Mouse (Mus musculus): Measurements from ENCODE around the gene Parl. TPM values are rescaled to one million over a fixed set of nuclear protein-coding genes. Genes with fewer than 3 reads are reported as not detected.

Gene Parl
- 10 to 100 TPM; 57.8 to 67.6 TPM for total RNA-seq (2021)
- long read RNA-seq, experiment 1, transcript Parl-201 (10 exons, 1,348 nt) = major isoform, 27 of 31 reads
- long read RNA-seq, experiment 1, partial matches to known transcripts = 2 of 31 reads
- long read RNA-seq, experiment 1, other reads (novel, unspliced or antisense) = 2 of 31 reads
- long read RNA-seq, experiment 2, transcript Parl-201 (10 exons, 1,348 nt) = major isoform, 45 of 60 reads
- long read RNA-seq, experiment 2, partial matches to known transcripts = 2 of 60 reads
- long read RNA-seq, experiment 2, other reads (novel, unspliced or antisense) = 11 of 60 reads

DNA sequence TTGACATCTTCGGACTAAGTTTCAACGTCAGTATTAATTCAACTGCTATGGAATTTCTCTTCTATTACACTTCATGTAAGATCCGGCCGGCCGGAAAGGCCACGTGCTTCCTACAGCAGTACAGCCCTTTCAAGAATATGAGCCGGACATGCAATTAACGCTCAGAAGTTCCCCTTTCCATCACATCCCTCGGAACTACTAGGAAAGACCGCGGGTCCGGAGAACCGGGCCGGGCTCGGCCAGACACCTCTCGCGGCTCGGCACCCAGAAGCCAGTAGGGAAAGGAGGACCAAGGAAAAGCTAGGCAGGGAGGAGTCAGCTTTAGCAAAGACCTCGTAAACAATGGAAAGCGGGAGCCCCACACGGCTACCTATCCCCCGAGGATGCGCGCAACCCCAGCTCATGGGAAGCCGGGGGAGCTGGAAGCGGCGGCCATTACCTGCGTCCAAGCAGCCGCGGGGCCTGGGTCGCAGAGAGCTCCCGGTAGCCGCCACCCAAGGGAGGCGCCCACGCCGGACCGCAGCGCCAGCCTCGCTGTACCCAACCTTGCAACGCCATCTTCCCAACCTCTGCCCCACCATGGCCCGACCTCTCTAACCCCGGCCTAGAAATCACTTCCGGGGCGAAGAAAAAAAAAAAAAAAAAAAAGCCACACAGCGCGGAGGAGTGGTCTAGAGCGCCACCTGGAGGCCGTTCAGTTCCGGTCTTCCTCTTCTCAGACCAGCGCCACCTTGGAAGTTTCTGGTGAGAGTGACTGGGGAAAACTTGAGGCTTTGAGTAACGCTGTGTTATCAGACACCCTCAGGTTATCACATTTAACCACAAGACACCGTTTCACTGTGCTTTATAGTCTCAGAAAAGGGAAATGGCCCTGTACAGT, at the start of gene Parl:
Gene Parl, minus strand, starts transcription at position 618 of the 880 bp plus-strand sequence.
- peak; percentile 73 to 83 for DNase-seq (ENCODE audit: low spot score in 2 of 2)

DNA sequence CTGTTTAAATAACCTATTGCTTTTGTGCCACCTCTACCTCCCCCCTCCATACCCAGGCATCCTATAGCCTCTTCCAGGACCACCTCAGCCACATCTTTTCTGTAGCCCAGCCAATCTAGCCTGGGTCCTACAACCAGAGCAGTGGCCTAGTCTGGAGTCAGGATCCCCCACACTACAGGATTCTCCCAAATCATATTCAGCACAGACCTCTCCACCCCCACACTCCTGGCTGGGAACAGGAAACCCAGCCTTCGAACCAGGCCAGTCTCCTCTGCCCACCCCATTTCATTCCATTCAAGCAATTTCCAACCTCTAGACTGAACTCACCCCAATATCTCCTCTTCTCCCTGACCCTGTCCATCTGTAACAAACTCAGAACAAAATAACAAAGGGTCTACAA, 43.3 kb upstream of the Parl start:
- DNase-seq (ENCODE audit: low spot score in 2 of 2) = no peak

DNA sequence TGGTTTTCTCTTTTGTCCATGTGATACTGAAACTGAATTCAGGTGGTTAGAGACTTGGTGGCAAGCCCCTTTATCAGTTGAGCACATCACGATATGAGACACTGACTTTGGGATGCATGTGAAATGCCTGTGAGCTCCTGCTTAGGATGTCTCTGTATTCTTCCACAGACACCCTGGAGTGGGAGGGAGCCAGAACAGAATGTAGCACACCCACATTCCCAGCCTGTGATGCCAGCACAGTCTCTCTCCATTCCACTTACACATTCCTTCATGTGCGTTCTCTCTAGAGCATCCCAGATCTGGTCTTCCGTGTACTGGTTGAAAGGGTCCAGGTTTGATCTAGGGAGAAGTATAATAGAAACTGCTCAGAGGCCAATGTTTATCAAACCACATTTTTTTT, 36.4 kb upstream of the Parl start:
- DNase-seq (ENCODE audit: low spot score in 2 of 2) = peak in 1 of 2 experiments; percentile 63

DNA sequence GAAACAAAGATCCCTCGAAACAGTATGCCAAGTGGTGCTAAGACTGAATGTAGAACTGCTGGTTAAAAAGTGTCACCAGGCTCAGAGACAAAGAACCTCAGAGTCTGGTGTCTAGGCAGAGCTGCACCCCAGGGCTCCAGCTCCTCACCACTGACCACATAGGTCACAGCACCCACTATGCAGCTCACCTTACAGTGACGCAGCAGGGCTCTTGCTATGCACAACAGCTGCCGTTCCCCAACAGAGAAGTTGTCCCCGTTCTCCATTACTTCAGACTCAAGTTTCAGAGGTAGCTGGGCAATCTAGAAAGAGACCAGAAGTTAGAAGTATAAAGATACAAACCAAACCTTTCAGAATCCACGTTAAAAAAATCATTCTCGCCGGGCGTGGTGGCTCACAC, 32.7 kb upstream of the Parl start:
- no peak for DNase-seq (ENCODE audit: low spot score in 2 of 2)

DNA sequence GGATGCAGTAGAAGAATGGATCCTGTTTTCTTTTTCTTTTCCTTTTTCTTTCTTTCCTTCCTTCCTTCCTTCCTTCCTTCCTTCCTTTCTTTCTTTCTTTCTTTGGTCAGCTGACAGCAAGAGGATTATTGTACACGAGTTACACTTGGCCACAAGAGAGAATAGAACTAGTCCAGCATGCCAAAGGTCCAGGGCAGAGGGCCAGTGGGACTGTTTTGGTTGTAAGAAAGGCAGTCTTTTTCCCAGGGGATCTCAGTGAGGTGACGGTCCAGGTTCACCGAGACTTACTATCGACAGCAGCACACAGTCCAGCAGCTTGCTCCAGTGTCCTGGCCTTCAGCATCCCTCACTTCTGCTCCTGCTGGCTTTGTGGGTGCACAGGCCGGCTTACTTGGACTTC, 26.1 kb upstream of the Parl start:
- no peak for DNase-seq (ENCODE audit: low spot score in 2 of 2)

DNA sequence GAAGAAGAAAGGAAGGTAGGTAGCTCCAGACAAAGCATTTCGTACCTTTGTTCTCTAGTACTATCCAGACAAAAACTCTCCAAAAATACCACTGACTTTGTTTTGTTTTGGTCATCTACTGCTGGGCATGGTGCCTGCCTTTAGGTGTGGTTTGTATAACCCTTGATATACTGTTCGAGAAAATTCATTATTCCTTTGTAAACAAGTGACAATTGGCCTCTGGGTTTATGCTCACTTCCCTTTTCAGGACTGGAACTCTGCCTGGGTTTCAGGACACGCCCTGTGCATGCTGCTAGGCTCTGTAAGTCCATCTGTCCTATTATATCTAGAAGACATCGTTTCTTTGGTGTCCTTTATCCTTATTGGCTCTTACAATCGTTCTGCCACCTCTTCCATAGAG, 23.1 kb upstream of the Parl start, which contains the start of gene Cyp2ab1:
Gene Cyp2ab1, minus strand, starts transcription at position 119 of the 400 bp plus-strand sequence.
- DNase-seq (ENCODE audit: low spot score in 2 of 2) = no peak

DNA sequence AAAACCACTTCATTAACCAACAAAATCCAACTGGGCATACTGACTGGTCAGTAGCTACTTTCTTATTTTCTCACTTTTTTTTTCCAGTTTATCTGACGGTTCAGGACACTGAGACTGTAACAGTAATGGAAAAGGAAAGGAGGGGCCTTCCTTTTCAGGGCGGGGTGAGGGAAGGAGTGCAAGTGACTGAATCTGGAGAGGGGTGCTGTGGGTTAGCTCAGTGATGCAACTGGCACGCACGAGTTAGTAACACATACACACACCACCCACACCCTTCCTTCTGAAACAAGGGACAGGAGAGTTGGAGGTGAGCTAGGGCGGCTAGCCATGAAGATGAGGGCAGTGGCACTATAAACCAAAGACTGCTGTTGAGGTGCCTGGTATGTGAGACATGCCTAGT, 21.7 kb upstream of the Parl start:
- DNase-seq (ENCODE audit: low spot score in 2 of 2) = no peak

DNA sequence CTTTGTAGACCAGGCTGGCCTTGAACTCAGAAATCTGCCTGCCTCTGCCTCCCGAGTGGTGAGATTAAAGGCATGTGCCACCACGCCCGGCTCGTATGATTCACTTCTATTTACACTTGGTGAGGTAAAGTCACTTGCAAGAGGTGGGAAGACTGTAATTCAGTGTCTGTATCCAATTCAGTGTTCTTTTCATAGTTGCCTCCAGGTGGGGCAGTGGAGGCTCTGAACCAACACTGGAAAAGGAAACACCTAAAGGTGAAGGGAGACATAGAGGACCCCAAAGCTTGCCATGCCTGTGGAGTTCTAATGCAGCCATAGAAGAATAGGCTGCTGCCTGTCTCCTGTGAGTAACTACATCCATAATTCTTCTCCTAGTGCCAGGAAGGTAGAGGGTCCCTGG, 20.1 kb upstream of the Parl start:
- no peak for DNase-seq (ENCODE audit: low spot score in 2 of 2)

DNA sequence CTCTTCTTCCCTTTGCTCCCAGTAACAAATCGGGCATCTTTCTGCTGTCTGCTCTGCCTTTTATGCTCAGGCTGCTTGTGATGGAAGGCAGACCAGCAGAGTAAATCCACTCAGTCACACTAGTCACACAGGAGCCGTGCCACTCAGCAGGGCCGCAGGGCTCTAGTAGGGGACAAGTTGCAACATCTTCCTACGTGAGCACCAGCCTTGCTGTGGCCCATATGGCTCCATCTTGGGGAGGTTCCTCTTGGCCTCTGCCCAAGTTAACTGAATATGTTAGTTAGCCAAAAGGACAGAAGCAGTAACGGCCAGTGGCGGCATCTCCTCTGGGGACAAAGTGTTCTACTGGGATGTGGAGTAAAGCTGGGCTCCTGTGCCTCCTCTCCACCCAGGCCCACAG, 14.6 kb upstream of the Parl start:
- no peak for DNase-seq (ENCODE audit: low spot score in 2 of 2)

DNA sequence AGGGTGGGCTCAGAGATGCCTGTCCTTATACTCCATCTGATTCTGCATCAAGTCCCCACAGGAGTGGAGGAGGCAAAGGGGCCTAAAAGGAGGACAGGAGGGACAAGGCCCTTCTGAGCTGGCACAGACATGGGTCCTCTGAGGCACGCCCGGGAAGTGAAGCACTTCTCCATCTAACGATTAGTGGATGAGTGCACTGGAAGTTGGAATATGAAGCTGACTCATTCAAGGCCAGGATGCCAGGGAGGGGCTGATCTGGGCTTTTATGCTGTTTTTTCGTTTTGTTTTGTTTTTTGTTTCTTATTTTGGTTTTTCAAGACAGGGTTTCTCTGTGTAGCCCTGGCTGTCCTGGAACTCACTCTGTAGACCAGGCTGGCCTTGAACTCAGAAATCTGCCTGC, 13.1 kb upstream of the Parl start:
- no peak for DNase-seq (ENCODE audit: low spot score in 2 of 2)

DNA sequence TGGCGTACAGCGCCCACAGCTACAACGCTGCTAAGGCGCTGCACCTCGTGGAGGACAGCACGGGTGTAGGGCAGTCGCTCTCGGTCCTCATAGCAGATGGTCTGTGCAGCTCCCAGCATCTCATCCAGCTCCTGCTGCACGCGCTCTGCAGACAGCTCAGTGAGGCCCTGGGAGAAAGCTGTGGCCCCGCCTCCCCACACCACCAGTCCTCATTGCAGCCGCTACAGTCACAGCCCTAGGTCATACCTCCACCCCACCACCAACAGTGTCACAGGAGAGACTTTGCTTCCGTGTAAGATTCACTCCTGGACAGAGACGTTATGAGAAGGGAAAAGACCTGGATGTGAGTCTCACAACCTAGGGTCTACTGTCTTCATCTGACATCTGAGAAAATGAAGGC, 10.1 kb upstream of the Parl start:
- no peak for DNase-seq (ENCODE audit: low spot score in 2 of 2)

DNA sequence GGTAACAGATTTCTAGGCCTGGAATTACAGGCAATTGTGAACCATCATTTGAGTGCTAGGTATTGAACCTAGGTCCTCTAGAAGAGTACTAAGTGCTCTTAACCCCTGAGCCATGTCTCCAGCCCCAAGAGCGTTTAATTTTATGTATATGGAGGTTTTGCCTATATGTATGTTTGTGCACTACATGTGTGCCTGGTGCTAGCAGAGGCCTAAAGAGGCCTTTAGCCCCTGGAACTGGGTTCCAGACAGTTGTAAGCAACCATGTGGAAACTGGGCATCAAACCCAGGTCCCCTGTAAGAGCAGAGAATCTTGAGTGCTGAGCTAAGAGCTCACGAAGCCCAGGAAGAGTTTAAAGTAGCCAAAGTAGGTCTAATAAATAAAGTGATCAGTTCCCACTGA, 2.1 kb downstream of the Parl start:
- DNase-seq (ENCODE audit: low spot score in 2 of 2) = no peak

DNA sequence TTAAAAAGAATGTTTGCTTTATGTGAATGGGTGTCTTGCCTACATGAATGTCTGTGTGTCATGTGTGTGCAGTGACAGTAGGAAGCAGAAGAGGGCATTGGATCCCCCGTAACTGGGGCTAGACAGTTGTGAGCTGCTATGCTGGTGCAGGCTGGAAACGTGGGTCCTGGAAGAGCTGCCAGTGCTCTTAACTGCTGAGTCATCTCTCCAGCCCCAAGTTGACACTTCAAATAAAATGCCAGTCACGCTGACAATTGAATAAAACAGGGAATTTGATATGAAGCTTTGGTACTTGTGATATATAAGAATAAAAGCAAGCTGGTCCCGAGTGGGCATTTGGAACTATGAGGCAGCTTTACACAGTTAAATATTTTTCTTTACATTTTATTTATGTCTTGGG, 21.9 kb downstream of the Parl start:
- no peak for DNase-seq (ENCODE audit: low spot score in 2 of 2)

DNA sequence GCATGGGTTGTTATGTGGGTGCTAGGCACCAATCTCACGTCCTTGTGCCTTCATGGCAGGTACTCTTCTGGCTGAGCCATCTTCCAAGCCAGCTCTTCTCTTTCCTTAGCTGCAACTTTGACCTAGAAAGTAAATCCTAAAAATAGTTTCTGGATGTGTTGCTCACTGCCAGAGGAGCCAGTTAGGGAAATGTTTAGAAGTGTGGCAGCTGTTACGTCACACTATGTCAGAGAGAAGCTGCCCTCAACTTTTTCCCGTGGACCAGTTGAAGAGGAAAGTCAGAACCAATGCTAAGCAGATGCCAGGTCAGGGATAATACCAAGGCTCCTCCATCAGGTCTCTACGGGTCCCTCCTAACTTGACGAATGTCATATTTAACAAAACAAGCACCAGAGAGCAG, 22.8 kb downstream of the Parl start:
- no peak for DNase-seq (ENCODE audit: low spot score in 2 of 2)

DNA sequence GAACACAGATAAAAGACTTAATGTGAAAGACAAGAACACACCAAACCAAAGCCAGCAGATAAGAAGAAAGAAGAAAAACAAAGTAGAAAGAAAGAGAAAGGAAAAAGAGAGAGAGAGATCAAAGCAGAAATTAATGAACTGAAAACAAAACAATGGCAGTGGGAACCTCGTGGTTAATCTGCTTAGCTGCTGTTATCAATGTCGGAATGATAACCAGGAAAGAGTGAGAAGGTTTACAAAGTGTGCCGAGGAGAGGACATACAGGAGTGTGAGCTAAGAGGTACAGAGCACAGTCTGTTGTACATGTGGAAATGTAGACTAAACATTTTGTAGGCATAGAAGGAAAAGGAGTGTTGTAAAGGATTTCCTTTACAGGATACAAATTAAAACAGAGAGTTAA, 29.2 kb downstream of the Parl start:
- no peak for DNase-seq (ENCODE audit: low spot score in 2 of 2)

DNA sequence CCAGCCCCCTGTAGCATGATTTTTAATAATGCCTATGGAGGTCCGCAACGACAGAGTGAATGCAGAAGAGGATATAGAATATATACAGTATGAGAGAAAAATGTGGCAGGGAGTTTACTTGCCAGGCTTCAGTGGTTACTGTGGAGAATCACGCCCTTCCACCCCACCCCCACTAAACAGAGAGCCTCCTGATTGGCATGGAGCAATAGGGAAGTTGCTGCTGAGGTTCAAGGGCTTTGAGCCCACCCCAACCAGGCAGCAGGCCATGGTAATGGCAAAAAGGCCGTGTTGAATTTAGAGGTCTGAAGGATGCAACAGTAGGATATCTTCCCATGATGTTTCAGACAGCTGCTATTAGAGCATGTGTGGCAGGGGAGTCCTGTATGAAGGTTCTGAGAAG, 30.8 kb downstream of the Parl start:
- DNase-seq (ENCODE audit: low spot score in 2 of 2) = no peak

DNA sequence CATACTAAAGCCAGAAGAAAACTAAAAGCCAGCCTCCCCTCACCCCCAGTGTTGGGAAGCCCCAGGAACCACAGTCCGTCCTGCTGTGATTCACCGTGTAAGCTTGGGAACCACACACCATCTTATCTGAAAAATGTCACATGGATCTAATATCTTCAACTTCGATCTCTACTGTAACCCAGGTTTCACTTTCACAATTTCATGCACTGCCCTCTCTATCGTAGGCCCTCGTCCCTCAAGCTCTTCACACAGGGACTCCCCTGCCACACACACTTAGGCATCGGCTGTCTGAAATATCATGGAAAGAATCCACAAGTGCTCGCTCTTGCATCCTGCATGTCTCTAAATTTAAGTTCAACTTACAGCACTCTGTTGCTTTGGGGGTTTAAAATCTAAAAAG, 37.1 kb downstream of the Parl start:
- DNase-seq (ENCODE audit: low spot score in 2 of 2) = no peak

DNA sequence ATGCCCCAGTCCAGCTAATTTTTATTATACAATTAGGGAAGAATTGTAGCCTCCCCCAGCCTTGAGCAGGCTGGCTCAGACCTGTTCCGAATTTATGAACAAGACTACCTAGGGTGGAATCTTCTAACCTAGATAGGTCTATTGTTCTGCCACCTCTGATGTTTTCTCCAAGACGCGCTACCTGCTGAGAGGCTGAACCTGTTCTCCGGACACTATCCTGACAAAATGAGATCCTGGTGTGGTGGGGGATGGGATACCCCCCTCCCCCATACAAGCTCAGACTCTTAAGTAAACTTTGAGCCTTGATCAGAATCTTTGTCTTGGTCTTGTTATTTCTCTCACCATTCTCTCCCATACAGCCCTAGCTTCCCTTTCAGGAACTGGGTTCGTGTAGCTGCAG, 44.3 kb downstream of the Parl start:
- DNase-seq (ENCODE audit: low spot score in 2 of 2) = no peak

DNA sequence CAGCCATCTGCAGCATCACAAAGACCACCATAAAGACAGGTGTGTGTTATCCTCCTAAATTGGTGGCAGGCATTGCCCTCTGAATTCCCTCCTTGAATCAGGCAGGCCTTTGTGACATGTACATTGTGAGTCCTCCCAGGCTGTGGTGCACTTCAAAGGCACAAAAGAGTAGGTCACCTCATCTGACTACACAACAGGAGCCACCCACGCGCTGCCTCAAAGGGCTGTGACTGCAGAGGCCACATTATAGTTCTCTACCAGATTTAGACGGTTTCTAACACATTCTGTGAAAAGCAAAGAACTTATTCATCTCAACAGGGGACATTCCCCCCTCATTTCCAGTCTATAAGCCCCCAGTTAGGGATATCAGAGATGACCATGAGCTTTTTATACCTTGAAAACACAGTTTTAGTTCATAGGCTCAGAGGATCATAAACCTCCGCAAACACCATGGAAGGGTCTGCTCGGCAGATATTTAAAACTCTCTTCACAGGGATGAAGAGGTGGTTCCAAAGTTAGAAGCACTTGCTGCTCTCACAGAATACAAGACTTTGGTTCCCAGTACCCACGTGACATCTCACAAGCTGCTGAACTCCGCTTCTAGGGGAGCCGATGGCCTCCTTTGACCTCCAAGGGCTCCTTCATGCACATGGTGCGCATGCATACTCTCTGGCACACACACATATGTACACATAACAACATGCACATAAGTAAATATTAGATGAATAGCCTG, 53.6 kb downstream of the Parl start:
- DNase-seq (ENCODE audit: low spot score in 2 of 2) = no peak

DNA sequence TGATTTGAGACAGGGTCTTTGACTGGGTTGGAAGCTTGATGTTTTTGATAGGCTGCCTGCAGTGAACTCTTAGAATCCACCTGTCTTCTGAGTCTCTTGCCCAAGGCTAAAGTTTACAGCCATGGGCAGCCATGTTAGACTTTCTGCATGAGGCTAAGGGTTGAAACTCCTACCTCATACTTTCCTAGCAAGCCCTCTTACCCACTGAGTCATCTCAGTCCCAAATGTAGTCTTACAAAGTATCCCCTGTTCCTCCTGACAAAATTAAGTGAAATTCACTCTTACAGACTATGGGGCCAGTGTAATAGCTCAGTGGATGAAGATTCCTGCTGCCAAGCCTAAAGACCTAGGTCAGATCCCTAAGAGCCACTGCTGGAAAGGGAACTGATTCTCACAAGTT, 55.1 kb downstream of the Parl start:
- no peak for DNase-seq (ENCODE audit: low spot score in 2 of 2)

DNA sequence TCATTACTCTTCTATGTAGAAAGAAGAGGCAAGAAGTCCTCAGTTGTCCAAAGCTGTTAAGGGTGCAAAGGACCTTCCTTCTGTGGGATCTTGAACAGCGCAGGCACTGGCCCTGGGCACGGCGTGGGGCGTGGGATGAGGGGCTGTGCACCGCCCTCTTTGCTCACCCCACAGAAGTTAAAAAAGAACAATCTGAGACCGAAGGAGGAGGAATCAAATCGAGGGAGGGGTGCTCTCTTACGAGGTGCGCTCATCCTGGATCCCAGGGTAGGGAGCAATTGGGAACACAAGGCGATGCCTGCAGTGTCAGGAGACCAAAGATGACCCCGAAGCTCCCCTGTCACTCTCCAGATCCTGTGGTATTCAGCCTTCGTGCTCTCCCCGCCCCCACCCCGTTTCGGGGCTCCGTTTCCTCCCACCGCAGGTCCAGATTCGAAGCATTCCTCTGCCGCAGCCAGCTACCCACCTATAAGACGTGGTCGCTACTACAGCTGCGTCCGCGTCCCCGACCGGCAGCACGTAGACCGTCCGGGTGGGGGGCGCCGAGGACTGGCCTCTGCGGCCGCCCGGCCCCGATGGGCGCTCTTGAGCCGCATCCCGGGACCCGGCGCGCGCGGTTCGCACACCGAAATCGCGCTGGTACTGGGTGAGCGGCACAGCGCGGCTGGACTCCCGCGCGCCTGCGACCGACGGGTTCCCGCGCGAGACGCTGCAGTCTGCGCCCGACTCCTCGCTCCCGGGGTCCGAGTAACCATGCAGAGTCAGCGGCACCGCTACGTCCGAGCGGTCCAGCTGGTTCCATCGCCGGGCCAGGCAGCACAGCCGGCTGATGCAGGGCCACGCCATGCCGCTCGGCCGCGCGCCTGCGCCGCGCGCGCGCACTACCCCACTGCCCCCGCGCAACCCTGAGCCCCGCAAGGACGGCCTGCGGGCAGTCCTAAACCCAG, 61.4 kb downstream of the Parl start, which contains the start of gene Map6d1:
Gene Map6d1, minus strand, starts transcription at position 891 of the 947 bp plus-strand sequence.
- DNase-seq (ENCODE audit: low spot score in 2 of 2) = peak; percentile 63 to 64
